Mouse (Mus musculus): Measurements from ENCODE around the gene Rere.
A peak's percentile ranks its signal among the peaks of the same experiment; 100 is the strongest.

The Rere gene

DNA sequence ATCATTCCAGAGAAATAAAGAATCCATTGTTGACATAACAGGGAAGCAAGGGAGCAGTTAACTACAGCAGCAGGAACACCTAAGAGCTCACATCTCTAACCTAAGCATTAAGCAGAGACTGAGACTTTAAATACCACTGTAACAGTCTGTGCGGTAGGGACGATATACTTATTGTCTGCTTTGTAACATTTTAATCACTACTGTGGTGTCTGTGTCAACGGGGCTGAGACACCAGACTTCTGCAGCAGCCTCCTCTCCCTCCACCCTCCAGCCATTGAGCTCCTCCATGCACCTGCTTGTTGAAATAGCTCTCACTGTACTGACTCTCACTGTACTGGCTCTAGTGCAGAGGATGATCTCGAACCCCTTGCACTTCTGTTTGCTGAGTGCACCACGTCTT lies 98.8 kb downstream of the Rere start:
- no peak for DNase-seq (ENCODE audit: low read depth, low spot score)

DNA sequence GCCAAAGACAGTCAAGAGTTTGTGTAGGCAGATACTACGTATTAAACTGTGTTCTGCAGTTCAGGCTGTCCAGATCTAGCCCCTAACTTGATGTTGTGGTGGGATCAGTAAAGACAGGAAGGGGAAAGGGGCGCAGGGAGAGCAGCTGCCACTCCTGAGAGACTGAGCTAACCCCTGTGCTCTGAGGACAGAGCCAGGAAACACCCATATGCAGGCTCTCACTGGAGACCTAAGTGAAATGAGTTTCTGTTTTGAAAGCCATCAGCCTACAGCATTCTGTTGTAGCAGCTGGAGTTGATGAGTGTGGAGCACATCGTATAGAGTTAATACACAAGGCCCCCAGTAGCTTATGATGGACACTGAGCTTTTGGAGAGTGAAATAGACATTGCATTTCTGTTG lies 101.1 kb downstream of the Rere start:
- no peak for DNase-seq (ENCODE audit: low read depth, low spot score)

DNA sequence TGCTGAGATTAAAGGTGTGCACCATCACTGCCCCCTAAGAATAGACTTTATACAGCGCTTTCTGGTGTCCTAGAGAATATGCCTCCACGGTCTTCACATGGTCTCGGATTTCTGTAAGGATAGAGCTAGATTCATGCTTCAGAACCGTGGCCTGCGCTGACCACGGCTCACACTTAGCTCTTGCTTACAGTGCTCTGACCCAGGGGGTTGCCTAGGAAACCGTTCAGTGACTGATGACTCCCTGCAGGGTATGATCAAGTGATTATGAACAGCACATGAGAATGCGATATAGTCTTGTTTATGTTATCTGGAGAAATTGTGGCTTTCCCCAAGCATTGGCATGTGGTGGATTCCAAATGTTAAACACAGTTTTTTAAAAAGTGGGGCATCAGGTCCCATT lies 103.0 kb downstream of the Rere start:
- no peak for DNase-seq (ENCODE audit: low read depth, low spot score)

DNA sequence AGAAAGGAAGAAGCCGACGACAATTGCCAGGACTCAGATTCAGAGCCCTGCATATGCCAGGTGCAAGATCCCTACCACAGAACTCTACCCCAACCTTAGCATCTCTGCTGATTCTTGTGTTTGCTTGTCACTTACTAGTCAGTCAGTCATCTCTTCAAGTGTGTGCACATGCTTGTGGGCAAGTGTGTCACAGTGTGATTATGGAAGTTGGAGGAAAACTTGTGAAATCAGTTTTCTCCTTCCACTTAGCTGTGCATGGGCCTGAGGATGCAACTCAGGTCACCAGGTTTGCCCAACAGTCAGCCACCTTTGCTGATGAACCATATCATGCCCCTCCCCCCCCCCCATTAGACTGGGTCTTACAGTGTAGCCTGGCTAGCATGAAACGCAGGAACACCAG lies 103.5 kb downstream of the Rere start:
- DNase-seq (ENCODE audit: low read depth, low spot score), result no peak

DNA sequence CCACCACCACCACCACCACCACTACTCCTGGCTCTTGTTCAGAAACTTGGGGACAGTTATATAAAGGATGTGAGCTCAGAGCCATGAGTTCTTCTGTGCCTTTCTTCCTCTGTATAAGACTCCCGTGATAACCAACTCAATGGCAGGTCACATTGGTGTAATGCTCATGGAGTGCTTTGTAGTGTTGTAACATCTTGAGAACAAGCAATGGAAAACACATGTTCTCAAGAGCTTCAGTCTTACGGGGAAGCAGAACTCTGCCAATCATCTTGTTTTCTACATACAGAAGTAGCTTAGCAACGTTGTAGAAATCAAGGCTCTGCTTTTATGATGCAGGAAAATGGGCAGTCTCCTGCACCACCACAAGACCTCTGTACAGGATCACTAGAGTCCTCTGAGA lies 107.1 kb downstream of the Rere start:
- DNase-seq (ENCODE audit: low read depth, low spot score), result no peak

DNA sequence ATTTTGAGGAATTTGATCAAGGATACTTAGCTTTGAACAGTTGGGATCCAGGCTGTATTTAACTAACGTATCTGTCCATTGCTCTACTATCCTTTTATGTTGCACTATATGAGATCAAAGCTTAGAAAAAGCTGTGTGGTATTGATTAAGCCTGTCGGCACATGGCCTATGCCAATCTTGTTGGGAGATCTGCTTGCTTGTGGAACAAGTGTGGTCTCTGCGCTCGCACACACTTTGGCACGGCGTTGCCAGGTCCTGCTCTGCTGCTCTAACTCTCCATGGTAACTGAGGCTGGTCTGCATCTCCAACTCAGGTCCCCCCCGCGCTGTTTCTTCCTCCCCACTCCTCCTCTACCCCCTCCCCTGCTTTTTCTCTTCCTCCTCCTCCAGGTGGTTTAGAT lies 112.2 kb downstream of the Rere start:
- DNase-seq (ENCODE audit: low read depth, low spot score), result no peak

DNA sequence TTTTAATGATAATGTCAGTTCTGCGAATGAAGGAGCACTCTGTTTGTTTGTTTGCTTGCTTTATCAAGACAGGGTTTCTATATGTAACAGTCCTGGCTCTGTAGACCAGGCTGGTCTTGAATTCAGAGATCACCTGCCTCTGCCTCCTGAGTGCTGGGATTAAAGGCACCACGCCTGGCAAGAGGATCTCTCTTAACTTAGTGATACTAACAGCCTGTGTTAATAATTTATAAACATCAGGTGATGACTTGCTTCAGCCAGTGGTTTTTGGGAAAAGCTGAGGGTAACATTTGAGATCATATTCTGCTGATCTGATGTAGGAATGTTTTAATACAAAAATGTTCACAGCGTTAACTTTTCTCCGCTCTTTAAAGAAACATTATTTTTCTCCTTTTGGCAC lies 112.6 kb downstream of the Rere start:
- DNase-seq (ENCODE audit: low read depth, low spot score), result no peak

DNA sequence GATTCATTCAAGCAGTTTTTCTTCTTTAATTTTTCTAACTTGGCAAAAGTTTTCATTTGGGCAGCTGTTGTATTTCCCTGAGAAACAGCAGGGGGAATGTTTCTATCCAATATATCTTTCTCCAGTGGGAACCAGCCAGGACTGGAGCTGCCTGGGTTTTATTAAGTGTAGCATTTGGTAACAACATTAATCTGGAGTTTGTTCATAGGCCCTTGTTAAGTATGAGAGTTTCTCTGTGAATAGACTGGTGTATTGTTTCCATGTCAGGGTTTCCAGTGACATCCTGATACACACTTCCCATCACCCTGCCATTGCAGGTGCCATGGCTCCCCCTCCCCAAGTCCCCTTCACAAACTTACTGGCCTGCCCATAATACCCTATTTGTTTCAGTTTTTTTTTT lies 114.9 kb downstream of the Rere start:
- DNase-seq (ENCODE audit: low read depth, low spot score), result no peak

DNA sequence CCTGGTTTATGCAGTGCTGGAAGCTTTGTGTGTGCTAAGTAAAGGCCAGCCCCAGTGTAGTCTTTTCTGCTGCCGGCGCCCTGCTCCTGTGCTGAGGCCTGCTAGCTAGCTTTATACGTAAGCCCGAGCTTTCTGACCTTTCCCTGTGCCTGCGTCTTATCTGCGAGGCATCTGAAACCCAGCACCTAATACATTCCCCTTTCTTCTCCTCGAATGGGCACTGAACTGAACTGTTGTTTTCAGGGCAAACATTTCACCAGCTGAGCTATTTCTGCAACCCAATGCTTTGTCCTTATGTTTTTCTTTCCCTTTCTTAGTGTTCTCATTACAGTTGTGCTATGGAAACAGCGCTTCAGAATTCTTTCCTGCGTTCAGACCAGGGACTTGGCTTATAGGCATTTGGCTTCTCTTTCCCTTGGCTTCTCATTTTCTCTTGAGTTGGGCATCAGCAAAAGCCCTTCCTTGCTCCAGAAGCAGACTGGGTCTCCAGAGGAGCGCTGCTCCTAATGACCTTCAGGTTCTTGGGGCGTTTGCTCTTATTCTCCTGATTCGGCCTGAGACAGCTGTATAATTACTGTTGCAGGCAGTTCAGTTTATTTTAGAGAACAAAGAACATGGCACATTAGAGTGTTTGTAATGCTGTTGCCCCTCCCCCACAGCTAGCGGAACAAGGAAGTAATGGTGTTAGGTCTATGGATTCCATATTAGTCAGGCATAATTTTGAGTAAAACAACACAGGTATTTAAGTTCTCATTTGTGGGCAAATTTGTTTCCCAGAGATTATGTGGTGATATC lies 115.6 kb downstream of the Rere start:
- peak; percentile 60 for DNase-seq (ENCODE audit: low read depth, low spot score)

DNA sequence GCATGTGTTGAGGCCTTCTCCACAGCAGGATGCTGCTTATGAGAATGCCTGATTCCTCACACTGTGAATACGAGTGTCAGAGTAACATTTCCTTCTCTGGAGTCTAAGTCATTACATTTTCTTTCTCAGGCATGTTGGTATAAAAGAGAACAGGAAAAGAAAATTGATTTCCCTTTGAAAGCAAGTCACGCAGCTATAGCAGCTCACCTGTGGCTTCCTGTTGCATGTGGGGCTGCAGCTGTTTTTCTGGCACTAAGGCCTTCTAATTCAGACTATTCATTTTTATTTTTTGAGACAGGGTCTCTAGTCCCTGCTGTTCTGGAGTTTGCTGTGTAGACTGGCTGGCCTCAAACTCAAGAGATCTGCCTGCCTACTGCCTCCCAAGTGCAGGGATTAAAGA lies 117.6 kb downstream of the Rere start:
- no peak for DNase-seq (ENCODE audit: low read depth, low spot score)

DNA sequence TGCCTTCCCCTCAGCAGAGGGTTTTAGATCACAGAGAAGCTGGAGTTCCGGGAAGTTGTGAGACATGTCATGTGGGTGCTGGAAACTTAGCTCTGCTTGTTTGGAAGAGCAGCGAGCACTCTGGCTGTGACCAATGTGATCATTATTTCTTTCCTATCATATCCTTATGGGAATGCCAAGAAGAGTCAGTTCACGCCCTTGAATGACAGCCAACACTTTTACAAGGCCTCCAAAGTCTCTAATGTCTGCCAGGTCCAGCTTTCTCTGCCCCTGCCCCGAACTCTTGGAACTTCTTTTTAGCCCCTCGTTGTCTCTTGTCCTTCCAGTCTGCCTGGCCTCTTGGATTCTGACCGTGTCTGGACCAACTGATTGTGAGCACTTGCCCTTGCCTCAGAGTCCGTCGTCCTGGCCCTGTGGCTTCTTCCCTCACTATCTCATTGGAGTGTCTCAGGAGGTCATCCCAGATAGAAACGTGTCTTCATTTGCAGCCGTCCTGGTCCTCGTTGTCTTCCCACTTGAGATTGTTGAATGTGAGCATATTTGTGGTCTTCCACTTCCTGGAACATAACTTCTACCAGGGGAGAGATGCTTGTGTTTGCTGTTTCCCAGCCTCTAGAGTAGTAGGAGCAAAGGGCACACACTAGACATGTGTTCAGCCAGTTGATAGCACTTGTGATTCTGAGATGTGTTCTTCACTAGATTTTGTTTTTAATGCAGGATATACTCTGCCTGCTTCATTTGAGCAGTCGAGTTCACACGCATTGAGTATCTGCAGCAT lies 120.6 kb downstream of the Rere start:
- no peak for DNase-seq (ENCODE audit: low read depth, low spot score)

DNA sequence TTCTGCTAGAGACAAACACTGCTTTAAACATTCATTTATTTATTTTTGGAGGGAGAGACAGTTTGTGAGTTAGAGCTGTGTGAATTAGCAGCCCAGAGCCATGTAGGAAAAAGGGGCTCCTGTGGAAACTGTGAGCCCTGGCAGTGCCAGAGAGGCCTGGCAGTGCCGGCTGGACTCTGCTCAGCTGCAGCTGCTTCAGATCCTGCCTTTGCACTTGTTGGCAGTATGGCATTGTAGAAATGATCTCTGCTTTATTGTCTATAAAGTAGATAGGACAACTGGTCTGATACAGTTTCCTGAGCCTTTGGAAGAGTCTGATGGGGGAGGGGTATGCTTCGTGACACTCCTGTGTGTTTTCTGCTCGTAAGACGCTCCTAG lies 121.2 kb downstream of the Rere start:
- DNase-seq (ENCODE audit: low read depth, low spot score), result no peak

DNA sequence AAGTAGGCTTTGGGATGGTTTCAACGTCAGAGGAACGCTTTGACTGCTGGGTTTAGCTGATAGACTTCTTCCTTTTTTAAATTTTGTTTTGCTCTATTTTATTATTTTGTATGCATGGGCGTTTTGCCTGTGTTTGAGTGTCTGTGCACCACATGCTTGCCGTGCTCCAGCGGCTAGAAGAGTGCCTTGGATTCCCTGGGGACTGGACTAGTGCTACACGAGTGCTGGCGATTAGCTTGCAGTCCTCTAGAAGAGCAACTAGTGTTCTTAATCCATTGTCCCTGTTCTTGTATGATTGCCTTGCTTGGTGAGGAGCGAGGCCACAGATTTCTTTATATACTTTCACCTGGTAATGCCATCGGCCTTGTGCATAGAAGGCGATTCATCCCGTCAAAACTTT lies 122.5 kb downstream of the Rere start:
- DNase-seq (ENCODE audit: low read depth, low spot score), result peak; percentile 52

DNA sequence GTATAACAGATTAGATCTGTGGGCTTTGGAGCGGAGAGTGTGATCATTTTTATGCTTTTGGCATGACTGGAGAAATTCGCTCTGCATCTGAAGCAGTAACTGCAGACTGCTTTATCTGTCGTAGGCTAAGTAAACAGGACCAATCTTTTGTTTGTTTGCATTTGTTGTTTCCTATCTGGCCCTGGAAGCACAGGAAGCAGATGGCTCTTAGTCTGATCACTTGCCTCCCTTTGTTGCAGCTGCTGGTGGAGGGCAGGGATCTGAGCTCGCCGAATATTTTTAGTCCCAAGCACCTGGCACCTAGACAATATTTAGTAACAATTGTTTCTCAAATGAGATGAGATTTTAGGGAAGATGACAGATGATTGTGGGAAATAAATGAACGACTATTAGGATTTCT lies 123.1 kb downstream of the Rere start:
- peak; percentile 19 for DNase-seq (ENCODE audit: low read depth, low spot score)

DNA sequence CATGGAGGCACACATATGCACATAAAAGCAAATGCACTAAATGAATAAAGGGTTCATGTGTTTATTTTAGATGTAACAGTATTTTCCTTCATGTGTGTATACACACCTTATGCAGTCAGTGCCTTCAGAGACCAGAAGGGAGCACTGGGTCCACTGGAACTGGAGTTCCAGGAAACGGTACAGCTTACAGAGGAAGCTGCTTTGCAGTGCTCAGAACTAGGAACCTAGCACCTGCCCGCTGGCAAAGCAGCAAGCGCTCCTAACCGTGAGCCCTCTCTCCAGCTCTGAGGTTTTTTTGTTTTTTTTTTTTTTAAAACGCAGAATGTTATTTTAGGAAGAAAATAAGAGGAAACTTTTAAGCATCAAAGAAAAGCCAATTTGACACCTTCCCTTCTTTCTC lies 124.3 kb downstream of the Rere start:
- DNase-seq (ENCODE audit: low read depth, low spot score), result no peak

DNA sequence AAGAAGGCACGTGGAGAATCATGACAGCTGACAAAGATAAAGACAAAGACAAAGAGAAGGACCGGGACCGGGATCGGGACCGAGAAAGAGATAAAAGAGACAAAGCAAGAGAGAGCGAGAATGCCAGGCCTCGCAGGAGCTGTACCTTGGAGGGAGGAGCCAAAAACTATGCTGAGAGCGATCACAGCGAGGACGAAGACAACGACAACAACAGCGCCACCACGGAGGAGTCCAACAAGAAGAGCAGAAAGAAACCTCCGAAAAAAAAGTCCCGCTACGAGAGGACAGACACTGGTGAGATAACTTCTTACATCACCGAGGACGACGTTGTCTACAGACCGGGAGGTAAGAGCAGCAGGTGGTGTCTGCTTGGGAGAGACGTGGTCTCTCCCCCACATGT lies 124.9 kb downstream of the Rere start:
- DNase-seq (ENCODE audit: low read depth, low spot score), result no peak

DNA sequence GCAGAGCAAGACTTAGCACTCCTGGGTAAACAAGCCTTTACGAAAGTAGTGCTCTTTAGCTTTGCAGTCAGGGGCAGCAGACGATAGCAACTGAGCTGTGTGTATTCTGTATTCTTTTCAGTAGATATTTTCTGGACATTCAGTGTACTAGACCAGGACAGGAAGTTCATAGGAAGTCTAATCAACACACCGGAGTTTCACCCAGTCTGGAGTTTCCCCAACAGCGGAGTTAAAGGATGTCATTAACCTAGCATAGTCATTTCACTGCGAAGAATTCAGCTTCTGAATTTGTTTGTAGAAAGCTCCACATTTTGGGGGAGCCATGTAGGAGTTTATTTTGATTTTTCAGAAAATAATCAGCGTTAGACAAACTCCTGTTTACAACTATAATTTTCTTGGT lies 125.4 kb downstream of the Rere start:
- no peak for DNase-seq (ENCODE audit: low read depth, low spot score)

DNA sequence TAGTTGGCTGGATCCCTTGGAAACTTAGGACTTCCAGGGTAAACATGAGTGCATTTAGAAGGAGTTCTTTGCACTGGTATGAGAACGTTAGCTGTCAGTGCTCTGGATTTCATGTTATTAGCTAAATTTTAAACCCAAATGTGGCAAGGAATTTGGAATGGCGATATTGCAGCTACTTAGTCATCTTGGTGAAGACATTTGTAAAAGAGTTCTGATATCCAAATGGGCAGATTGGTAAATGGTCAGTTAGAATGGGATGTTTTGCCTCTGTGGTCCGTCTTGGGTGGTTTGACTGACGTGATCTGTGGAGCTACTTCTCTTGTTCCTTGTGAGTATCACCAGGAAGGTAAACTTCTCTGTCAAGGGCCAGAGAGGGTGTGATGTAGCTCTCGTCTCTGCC lies 132.8 kb downstream of the Rere start:
- DNase-seq (ENCODE audit: low read depth, low spot score), result no peak

DNA sequence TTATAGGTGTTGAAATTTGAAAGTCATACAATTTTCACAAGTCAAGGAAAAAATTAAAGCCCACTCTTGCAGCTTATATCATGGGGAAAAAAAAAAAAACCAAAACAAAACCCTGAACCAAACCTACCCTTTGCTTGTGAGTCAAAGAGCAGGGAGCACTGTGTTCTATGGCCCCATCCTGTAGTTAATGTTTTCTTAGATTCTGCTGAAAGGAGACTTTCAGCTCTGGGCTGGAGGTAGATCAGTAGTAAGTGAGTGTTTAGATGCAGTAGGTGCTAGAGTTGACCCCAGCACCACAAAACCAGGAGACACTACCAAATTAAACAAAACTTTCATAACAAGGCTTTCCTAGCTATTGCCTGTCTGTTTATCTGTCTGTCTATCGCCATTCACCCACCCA lies 133.3 kb downstream of the Rere start:
- no peak for DNase-seq (ENCODE audit: low read depth, low spot score)

DNA sequence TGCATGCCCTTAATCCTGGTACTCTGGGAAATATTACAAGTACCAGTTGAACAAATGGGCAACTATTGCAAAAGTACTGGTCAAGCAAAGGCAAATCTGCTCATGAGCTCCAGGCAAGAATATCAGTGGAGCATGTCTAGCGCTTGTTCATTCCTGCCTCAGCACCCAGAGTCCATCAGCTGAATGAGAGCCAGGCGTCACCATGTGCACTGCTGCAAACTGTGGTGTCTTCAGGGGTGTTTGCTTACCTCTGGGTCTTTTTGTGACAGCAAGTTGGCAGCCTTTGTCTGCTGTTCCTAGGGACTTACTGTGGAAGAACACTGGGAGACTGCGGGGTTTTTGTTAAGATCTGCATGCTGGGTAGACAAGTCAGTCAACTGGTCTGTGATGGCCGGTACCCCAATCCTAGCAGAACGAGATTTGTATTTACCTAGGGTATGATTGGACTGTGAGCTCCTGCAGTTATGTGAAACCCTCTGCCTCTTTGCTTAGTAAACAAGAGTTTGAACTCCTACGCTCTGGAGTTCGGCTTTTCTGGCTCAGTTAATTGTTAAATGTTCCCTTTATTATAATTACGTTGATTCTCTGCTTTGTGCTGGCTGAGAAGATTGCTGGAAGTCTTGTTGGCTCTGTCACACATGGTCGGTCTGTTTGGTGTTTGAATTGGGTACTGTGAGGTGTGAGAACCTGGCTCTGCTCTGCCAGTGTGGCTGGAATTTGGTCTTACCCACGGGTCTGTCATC lies 134.0 kb downstream of the Rere start:
- no peak for DNase-seq (ENCODE audit: low read depth, low spot score)

DNA sequence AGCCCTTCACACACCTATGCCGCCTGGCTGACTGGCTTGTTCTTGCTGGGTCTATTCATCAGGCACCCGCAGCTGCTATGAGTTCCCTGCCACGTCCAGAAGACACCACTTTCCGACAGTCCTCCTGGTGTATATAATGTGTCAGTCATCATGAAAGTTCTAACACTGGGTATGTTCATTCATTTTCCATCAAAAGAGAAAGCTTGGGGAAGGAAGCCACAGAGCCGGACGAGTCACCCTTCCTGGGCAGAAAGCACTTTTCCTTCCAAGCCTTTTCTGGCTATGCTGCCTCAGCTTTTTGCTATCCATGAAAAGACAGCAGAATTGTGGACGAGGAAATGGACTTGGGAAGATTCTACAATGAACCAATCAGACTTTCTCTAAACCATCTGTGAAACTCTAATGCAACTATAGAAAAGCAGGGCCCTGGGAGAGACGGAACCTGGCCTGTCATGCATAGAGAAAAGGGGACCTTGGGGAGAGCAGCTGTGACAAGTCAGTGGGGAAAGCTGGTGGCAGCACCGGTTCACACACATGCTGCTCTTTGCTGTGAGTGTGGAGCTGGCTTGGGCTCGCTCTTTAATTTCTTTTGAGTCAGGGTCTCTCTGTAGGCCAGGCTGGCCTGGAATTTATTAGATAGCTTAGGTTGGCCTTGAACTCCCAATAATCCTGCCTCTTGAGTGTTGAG lies 139.3 kb downstream of the Rere start:
- no peak for DNase-seq (ENCODE audit: low read depth, low spot score)
